Mouse (Mus musculus): ENCODE data around the gene Vmp1. TPM values are rescaled to one million over a fixed set of nuclear protein-coding genes. Genes with fewer than 3 reads are reported as not detected.

Vmp1 gene
- total RNA-seq (2021) = 100 to 1,000 TPM; 143 to 150 TPM
- long read RNA-seq, experiment 1, transcript Vmp1-201 (12 exons, 2,787 nt) = major isoform, 197 of 237 reads
- long read RNA-seq, experiment 1, transcript Vmp1-206 (2 exons, 931 nt) = minor isoform, 5 of 237 reads
- long read RNA-seq, experiment 1, partial matches to known transcripts = 7 of 237 reads
- long read RNA-seq, experiment 1, other reads (novel, unspliced or antisense) = 27 of 237 reads
- long read RNA-seq, experiment 2, transcript Vmp1-201 (12 exons, 2,787 nt) = major isoform, 156 of 188 reads
- long read RNA-seq, experiment 2, partial matches to known transcripts = 5 of 188 reads
- long read RNA-seq, experiment 2, other reads (novel, unspliced or antisense) = 24 of 188 reads

DNA sequence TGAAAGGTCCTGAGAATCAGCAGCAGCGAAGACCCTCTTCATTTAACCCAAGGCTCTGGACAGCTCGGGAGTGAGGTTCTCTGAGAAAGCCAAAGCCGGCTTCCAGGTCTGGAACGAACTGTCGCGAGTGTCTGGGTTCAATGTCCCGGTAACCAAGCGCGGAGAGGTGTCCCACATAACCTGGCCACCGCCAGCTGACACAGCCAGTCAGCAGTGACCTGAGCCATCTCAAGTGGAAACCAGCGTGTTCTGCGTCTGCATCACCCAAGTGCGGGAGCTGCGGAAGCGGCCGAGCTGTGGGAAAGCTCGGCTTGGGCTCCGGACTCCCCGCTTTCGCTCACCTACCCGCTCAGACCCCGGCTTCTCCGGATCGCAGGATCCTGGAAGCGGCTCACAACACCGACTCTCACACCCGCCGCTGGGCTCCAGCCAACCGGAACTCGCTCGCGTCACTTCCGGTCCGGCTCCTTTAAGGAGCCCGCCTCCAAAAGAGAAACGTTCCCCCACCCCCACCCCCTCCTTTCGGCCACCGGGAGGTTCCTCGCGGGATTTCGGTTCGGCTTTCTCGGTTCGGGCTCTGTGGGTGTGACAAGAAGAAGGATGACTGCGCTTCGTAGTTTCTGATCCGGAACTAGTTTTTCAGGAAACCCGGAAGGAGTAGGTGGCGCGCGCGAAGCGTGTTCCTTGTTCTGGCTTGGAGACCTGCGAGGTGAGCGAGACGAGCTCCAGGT lies at the start of gene Vmp1, which contains the start of gene Ptrh2:
TSS of gene Vmp1 (minus strand) at position 442 of the 731 bp plus-strand sequence.
TSS of gene Ptrh2 (plus strand) at position 591 of the 731 bp plus-strand sequence.
- peak; percentile 91 to 92 for DNase-seq (ENCODE audit: low spot score in 2 of 2)

DNA sequence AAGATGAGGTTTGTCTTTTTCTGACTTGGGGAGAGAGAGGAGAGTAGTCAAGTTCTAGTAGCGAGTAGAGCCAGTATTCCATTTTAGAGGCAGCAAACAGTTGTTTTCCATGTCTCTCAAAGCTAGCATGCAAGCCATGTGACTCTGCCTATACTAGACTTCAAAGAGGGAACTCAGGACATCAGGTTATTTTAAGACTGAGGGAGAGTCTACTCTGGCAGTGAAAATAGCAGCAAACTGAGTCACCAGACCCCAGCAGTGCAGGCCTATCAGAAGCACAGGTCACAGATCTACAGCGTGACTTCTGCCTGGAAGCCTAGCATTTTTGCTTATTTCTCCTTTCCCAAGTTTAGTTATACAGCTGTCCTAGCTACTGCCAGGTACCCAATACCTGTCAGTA lies 47.8 kb upstream of the Vmp1 start:
- DNase-seq (ENCODE audit: low spot score in 2 of 2) = no peak

DNA sequence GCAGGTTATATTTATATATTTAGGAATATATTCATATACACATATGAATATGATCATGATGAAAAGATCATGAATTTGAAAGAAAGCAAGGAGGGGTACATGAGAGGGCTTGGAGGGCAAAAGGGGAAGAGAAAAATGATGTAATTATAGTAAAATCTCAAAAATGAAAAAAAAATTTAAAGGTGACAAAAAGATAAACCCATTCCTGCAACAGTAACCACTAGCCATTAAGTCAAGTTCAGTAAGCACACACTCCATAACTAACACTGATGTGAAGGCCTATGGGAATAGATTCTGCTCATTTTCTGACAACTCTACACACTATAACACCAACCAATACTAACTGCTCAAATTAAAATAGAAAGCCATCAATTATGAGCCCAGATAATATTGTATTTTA lies 42.0 kb upstream of the Vmp1 start:
- DNase-seq (ENCODE audit: low spot score in 2 of 2) = no peak

DNA sequence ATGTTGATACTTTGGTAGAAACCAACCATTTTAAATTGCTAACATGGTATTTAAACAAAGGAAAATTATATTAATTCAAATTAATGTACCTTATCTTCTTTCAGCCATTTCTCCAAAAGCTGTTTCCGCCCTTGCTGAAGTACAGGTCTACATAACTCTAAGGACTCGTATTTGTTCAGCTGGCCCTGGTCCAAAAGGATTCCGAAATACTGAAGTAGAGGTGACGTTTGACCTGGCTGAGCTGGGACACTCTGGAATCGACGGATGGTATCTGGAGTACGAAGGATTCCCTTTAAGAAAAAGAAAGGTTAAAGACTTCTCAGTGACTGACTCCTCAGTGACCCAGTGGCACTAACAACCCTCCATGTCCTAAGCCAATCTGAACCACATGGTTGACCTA lies 41.3 kb upstream of the Vmp1 start:
- no peak for DNase-seq (ENCODE audit: low spot score in 2 of 2)

DNA sequence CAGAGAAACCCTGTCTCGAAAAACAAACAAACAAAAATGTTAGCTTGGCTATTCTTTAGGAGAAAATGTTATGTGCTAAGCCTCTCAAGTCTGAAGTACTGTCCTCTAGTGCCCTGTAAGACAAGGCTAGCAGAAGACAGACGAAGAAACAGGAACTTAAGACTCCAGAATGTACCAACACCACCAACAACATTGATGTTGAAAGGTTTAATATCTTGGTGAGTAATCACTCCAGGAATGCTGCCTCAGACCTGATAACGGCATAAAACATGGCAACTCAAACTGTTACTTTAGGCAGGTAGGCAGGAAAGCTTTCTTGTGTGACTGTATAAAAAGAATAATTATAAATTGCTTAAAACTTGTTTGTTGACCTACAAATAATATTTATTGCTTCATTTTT lies 40.4 kb upstream of the Vmp1 start:
- no peak for DNase-seq (ENCODE audit: low spot score in 2 of 2)

DNA sequence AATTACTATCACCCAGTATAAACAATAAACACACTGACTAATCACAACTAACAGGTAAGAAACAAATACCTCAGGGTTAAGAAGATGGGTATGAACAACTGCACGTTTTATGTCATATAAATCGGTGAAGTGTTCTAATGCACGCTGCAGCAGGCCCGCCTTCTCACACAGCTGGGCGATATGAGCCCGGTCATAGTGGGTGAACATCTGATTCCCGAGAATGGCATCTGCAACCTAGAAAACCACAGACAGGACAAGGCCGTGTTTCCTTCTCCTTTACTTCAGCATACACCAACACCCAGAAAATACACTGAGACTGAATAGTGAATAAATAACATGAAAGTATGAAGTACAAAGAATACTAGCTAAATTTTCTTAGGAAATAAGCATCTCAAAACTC lies 35.8 kb upstream of the Vmp1 start:
- no peak for DNase-seq (ENCODE audit: low spot score in 2 of 2)

DNA sequence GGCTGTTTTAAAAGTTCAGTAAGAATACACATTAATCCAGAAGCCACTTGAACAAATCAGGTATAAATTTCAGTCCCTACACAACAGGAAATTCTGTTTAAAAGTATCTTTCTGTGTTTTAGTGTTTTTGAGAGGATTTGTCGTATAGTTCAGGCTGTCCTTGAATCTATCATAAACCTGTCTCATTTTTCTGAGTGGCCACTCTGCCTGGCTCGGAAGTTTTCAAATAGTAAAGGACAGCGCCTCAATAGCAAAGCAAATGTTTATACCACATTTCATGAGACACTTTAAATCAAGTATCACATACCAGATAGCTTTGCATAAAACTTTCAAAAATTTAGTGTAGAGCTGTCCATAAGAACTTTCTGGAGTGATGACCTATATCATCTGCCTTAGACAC lies 34.7 kb upstream of the Vmp1 start:
- no peak for DNase-seq (ENCODE audit: low spot score in 2 of 2)

DNA sequence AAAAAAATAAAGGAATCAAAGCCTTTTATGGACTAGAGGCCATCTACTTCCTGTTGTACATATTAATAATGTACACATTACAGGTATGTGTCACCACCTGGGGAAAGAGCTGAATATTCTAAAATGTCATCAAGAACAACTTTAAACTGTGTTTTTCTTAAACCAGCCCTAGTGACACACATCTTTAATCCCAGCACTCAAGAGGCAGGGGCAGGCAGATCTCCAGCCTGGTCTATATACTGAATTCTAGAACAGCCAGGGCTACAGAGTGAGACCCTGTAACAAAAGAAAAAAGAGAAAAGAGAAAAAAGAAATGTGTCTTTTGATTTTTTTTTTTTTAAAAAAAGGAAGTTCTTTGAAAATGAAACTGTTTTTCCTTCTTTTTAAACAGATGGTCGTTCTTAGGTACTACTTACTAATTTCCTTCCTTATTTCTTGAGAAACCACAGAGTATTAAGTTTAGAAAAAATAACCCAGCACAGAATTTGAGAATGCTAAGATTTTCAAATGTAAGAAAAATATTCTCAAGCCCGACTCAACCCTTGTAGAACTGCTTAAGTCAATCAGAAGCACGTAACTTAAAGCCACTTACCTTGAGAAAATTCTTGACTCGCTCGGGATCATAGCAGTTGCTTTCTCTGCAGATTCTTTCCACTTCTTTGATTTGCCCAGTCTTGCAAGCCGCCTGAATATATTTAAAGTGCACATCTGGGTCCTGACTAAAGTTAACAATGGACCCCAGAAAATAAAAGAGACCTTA lies 33.9 kb upstream of the Vmp1 start:
- no peak for DNase-seq (ENCODE audit: low spot score in 2 of 2)

DNA sequence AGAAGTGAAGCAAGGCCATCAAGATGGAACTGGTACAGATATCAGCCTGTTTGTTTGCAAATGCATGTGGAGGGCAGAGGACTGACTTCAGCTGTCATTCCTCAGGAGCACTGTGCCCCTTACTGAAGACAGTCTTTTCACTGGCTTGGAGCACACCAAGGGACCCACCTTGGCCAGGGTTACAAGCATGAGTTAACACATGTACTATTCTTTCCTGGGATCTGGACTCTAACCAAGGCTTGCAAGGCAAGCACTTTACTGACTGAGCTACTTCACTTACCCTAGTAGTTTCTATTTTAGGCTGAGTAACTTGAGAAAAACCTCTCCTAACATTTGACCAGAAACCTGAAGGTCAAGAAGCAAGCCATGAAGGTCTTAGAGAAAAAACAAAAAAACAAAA lies 31.0 kb upstream of the Vmp1 start:
- DNase-seq (ENCODE audit: low spot score in 2 of 2) = no peak

DNA sequence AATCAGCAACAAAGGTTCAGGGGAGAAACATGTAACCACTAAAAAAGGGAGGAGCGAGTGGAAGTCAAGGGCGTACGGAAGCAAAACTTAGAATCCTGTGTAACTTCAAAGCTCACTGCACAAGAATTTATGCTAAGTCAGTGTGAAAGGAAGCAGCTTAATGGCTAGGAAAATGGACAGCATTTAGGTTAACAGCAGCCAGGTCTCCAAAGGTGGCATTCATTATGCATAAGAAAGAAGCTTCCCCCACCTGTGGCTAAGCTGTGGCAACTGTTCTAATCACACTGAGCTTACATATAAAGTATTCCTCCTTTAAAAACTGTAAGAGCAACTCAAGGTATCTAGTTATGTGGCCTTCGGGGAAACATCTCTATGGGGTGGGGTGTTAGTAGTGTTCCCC lies 17.5 kb upstream of the Vmp1 start:
- DNase-seq (ENCODE audit: low spot score in 2 of 2) = no peak

DNA sequence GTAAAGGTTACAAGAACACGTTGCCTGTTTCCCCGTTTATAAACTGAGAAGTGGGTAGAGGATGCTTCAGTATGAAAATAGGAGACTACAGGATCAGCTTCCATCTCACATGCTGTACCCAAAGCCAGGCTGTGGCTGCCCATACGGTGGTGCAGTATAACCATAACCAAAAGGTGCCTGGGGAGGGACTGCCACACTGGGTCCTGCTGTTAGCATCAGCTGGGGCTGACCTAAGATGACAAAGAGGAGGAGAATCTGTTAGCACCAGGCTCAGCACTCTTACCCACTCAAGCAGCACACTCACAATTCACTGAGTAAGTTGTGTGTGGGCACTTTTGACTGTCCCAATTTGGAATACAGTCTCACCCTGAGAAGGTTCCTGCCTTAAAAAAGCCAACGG lies 11.8 kb upstream of the Vmp1 start:
- no peak for DNase-seq (ENCODE audit: low spot score in 2 of 2)

DNA sequence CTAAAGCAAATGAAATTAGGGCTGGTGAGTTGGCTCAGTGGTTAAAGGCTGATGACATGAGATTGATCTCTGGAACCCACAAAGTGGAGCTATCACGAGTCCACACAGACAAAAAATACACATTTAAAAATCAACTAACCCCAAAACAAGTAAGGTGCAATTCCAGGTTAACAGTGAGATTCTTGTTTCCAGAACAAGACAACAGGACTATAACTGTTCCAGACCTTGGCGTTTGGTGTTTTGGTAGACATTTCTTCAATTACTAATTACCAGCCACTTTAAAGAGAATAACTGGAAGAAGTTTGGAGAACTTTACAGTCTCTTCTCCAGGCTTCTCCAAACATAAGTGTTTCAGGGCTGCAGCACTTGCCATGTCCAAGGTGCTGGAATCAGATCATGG lies 8.9 kb upstream of the Vmp1 start:
- DNase-seq (ENCODE audit: low spot score in 2 of 2) = no peak

DNA sequence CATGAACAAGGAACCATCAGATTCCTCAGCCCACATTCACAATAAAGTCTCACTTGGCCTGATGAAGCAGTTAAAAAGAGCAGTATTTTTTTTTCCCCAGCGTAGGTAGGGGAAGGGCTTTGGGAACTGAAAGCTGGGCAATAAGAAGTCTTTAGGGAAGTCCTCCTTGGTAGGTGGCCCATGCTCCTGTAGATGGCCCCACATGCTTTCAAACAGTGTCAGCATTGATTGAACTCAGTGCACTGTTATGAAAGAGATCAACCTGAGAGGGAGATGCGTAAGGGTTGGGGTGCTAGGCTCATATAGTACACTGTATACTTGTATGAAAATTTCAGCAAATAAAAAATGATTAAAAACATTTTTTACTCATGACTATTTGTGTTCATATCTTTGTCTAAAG lies 8.3 kb upstream of the Vmp1 start:
- DNase-seq (ENCODE audit: low spot score in 2 of 2) = no peak

DNA sequence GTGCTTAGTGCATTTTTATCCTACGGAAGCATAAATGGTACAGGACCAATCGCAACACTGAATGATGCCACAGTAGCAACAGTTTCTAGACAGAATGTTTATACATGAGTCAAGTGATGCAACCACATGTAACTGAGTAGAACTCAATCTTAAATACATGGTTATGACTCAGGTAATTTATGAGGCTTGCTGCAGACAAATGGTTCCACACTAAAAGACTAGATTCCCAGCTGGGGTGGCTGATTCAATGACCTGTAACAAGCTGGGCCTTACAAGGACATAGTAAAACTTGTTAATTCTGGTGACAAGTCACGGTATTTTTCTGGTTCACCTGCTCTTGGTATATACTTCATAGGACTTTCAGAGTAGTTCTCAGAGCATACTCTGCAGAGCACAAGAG lies 7.8 kb upstream of the Vmp1 start:
- DNase-seq (ENCODE audit: low spot score in 2 of 2) = no peak

DNA sequence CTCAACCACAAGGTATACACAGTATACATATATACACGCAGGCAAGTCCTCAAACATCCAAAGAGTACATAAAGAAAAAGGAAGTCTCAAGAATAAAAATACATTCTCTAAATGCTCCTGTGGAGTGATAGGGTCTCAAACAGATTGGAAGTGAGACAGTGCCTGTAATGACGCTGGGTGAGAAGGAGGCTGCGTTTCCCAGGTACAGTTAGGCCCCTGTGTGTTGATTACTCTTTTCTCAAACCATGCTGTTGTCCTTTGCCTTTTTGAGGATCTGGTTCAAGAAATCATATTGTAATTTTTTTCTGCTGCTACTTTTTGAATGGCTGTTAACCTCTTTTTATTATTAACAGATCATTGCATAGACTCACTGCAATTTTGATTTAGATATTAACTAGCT lies 6.7 kb upstream of the Vmp1 start:
- no peak for DNase-seq (ENCODE audit: low spot score in 2 of 2)

DNA sequence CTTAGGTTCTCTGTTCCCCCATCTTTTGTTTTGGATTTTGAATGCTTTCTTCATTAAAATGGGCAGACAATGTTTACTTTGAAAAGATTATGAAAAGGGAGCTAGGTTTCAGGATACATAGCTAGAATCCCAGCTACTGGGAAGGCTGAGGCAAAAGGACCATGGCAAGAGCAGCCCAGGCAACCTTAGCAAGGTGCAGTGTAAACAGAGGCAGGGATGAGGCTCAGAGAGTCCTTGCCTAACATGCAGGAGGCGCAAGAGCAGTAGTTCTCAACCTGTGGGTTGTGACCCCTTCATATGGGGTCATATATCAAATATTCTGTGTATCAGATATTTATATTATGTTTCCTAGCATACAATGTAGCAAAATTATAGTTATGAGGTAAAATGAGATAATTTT lies 1.7 kb upstream of the Vmp1 start:
- DNase-seq (ENCODE audit: low spot score in 2 of 2) = no peak

DNA sequence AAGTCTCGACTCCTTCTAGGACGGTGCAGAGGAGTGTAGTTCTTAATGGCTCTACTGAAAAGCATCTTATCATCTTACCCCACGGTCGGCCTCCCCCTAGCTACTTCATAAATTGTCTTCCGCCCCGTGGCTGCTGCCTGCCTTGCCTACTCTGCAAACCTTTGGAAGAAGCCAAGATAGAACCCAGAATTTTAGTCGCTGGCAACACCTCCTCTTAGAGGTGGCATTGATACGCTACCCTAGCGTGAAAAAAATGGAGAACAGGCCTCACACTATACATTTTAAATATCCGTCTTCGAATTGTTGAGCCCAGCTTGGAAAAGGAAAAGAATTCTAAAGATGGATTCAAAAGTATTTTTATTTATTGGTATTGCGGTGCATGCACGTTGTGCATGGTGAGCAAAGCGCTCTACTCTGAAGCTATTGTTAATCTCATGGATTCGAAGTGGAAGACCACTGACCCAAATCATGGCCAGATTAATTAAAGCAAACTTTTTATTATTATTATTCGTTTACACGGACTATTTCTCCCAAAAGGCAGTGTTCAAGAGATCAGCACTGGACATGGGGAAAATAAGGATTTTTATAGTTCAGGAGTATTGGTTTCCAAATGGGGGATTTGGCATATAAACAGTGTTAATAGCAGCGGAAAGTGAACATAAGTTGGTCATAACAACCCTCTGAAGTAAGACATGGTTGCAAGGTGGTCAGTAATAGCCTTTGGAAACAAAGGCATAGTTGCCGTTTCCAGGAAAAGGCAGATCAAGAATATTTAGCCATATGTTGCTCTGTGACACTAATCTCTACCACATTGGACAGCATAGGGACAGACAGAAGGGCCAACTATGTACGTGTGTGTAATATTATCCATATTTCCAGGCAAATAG lies 733 bp upstream of the Vmp1 start:
- DNase-seq (ENCODE audit: low spot score in 2 of 2) = no peak

DNA sequence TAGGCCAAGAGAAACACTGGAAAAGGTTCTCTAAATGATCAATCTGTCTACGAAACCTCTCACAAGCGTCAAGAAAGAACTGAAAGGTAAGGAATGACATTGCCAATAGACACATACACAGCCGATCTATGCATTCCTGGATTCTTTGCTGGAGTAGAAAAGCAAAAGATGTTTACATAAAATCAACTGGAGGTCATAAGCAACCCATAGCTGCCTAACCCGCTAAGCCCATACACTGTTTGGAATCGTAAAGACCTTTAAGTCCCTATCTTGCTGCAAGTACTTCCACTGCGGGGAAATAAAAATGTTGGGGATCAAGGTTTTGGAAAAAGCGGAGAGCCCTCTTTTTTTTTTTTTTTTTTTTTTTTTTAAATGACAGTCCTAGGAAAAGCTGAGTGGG lies 775 bp downstream of the Vmp1 start:
- DNase-seq (ENCODE audit: low spot score in 2 of 2) = no peak

DNA sequence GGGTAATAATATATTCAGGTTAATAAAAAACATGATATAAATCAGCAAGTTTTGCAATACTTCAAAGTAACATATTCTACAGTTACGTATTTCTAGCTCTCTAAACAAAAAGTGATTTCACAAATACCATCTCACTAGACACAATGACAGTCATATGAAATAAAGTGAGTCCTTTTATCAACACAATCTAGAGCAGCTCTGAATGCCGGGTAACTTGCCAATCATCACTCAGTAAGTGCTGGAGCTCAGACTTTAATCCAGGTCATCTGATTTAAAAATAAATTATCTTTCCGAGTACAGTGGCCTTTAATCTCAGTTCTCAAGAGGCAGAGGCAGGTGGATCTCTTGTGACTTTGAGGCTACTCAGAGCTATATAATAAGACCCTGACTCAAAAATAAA lies 2.2 kb downstream of the Vmp1 start:
- DNase-seq (ENCODE audit: low spot score in 2 of 2) = no peak

DNA sequence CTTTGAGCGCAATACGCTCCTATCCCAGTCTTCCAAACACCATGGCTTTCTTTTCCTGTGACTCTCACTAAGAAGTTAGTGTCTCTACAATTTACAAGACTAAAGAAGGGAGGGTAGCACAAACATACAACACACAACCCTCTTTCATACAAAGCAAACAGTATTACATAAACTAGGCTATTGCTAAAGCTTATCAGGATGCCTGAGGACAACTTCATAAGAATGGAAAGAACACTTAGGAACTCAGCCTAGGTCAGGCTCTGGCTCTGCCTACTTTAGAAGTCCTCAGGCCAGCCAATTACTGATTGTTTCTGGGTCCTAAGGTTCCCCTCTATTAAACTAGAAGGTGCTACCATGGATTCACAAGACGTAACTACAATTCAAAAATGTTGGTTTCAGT lies 2.9 kb downstream of the Vmp1 start:
- no peak for DNase-seq (ENCODE audit: low spot score in 2 of 2)

DNA sequence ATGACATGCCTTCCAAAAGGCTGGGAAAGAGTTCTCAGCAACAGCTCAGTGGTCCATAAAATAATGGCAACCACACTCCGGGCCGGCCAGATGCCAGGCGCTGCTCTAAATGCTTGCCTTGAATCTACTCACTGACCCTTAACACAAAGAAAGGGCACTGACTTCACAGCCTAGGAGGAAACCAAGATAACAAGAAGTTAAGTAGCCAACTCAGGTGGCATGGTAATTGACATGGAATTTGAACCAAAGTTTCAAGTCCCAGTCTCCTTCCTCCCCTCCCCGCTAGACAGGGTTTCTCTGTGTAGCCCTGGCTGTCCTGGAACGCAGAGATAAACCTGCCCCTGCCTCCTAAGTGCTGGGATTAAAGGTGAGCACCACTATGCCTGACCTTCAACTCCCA lies 4.7 kb downstream of the Vmp1 start:
- no peak for DNase-seq (ENCODE audit: low spot score in 2 of 2)
